Mouse (Mus musculus) MEL (cell line): ENCODE measurements around the gene Afm.

Experiments used
- UBTF ChIP-seq: IDR thresholded peaks from 2 replicates; pipeline ENCODE4 v1.6.1; 2012; ENCODE audit warnings: low read depth, mild to moderate bottlenecking, inconsistent platforms, low read length, improper control_type of control experiment, moderate library complexity, borderline replicate concordance; ENCODE audit not compliant: insufficient read depth
- ZC3H11A ChIP-seq: IDR thresholded peaks from 2 replicates; pipeline ENCODE4 v1.6.1; 2012; ENCODE audit warnings: low read depth, mild to moderate bottlenecking, inconsistent platforms, low read length, improper control_type of control experiment

GRCm38 (mm10) chr5:90473902-90474301, 44.8 kb upstream of the Afm start:
- TF ChIP-seq UBTF (no peak), ZC3H11A (no peak)
